Mouse (Mus musculus) thymus, adult 2 months (tissue): ENCODE data around the gene Dapl1. TPM values are rescaled to one million over a fixed set of nuclear protein-coding genes. Genes with fewer than 3 reads are reported as not detected.

Experiments
- DNase-seq: peaks from one replicate; pipeline ENCODE4 v3.0.0; 2021
- H3K27ac ChIP-seq: fragments of 200-500 bp; 2 replicates; pipeline ENCODE4 v1.5.1; 2012; ENCODE audit warnings: low read length, control low read depth; ENCODE audit not compliant: control insufficient read depth, insufficient read depth
- H3K27me3 ChIP-seq: fragments of 200-500 bp; 2 replicates; pipeline ENCODE4 v1.6.1; 2012; ENCODE audit warnings: mild to moderate bottlenecking, low read length, moderate library complexity, mixed read lengths; ENCODE audit not compliant: control insufficient read depth, insufficient read depth
- H3K36me3 ChIP-seq: fragments of 200-500 bp; 2 replicates; pipeline ENCODE4 v1.6.1; 2012; ENCODE audit warnings: mild to moderate bottlenecking, low read length, moderate library complexity; ENCODE audit not compliant: control insufficient read depth, insufficient read depth
- H3K4me1 ChIP-seq: fragments of 200-500 bp; replicated peaks from 2 replicates; pipeline ENCODE4 v1.6.1; 2012; ENCODE audit warnings: low read length; ENCODE audit not compliant: control insufficient read depth, insufficient read depth
- H3K4me3 ChIP-seq: fragments of 200-500 bp; 2 replicates; pipeline ENCODE4 v1.5.1; 2012; ENCODE audit warnings: mild to moderate bottlenecking, low read length, control low read depth, moderate library complexity; ENCODE audit not compliant: control insufficient read depth, insufficient read depth
- CTCF ChIP-seq: fragments of 200-500 bp; IDR thresholded peaks from 2 replicates; pipeline ENCODE4 v1.5.1; 2012; ENCODE audit warnings: mild to moderate bottlenecking, control low read depth, low read length, moderate library complexity, borderline replicate concordance; ENCODE audit not compliant: control insufficient read depth, poor library complexity, insufficient read depth; ENCODE audit errors: extremely low read depth
- POLR2A ChIP-seq: fragments of 200-500 bp; IDR thresholded peaks from 2 replicates; pipeline ENCODE4 v1.6.1; 2012; ENCODE audit warnings: mild to moderate bottlenecking, low read length, control low read depth, moderate library complexity; ENCODE audit not compliant: control insufficient read depth, poor library complexity, insufficient read depth; ENCODE audit errors: extremely low read depth
- WGBS: fragments of 180-500 bp; shearing (Covaris S2); methylation state at CpG from one replicate; pipeline ENCODE4 v1.1.7; 2018; 5-methylcytosine and 5-hydroxymethylcytosine counted together
- polyA plus RNA-seq: library from polyadenylated mRNA; depleted of rRNA; stranded (reverse); fragments of >200 nt; gene quantifications from 2 replicates; pipeline ENCODE4 v1.2.3, GENCODE M21; 2012

Dapl1 gene
- polyA plus RNA-seq, 1 experiment = 4.7 TPM

DNA sequence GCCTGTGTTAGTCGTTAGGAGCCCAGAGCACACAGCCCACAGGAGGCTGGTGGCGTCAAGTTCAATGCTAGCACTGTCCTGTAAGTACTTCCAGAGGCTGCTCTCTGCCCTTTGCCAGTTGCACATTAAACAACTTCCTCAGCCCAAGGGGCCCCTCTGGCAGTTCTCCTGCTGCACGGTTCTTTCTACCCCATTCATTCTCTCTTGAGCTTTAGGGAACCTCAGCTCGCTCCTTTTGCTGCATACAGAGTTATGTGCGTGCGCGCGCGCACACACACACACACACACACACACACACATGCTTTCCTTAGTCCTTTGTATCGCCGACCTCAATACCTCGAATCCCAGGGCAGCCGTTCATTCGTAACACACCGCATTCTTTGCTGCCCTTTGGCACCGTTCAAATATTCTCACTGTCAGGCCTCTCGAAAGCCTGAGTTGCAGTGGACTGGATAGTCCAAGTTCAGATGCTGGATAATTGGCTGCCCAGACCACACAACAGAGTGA lies 45.2 kb downstream of the Dapl1 start:
- no peak overlapping the region for H3K27ac ChIP-seq
- no peak for TF ChIP-seq POLR2A
- TF ChIP-seq CTCF = no peak
- H3K4me3 ChIP-seq = no peak overlapping the region
- no peaks in the 10 kb centered on the region for H3K27me3 ChIP-seq
- H3K4me1 ChIP-seq = 0 out of 2 replicates have a peak, but pooled peaks cover 5% of the 10 kb centered on the region
- no peak for DNase-seq
- no peaks in the 10 kb centered on the region for H3K36me3 ChIP-seq
- 57% methylated on average over 17 of the region's 17 CpGs for WGBS

DNA sequence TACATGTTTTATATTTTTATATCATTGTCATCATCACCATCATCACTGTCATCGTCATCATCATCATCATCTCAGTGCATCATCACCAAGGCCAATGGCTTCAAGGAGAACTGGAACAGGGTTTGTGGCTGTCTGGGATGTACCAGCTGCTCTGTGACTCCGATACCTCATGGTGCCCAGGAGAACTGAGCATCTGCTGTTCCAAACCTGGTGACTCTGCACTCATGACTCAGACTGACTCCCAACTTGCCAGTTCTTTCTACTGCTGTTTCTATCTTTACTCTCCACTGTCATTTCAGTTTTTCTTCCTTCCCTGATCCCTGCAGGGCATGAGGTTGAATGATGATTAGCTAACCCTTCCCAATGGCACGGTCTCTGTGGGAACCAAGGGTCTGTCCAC lies 46.4 kb downstream of the Dapl1 start:
- 94% methylated on average over 3 of the region's 3 CpGs for WGBS
- Histone ChIP-seq H3K4me3 (no peak overlapping the region), H3K36me3 (no peaks in the 10 kb centered on the region), H3K27ac (no peak overlapping the region), H3K4me1 (0 out of 2 replicates have a peak, but pooled peaks cover 5% of the 10 kb centered on the region), H3K27me3 (no peaks in the 10 kb centered on the region)
- TF ChIP-seq CTCF (no peak), POLR2A (no peak)
- no peak for DNase-seq

DNA sequence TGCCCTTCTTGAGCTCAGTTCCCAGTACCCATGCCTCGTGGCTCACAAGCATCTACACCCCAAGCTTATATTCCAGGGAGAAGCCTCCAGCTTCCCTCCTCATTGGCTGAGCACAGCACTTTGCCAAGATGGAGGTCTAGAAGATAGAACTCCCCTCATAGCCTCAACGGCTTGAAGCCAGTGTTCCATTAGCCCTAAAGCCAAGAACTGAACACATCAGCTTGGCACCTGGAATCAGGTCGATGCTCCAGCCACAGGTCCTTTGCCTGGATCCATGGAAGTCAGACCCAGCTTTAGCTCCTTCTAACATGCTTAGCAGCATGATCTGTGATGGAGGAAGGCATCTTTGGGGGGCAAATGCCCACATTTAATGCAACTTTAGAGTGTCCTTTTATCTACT lies 48.5 kb downstream of the Dapl1 start:
- no peak overlapping the region for H3K4me3 ChIP-seq
- H3K27ac ChIP-seq = no peak overlapping the region
- DNase-seq = no peak
- H3K27me3 ChIP-seq = no peaks in the 10 kb centered on the region
- TF ChIP-seq CTCF = no peak
- TF ChIP-seq POLR2A = no peak
- no peaks in the 10 kb centered on the region for H3K36me3 ChIP-seq
- 87% methylated on average over 3 of the region's 3 CpGs for WGBS
- 0 out of 2 replicates have a peak, but pooled peaks cover 5% of the 10 kb centered on the region for H3K4me1 ChIP-seq

DNA sequence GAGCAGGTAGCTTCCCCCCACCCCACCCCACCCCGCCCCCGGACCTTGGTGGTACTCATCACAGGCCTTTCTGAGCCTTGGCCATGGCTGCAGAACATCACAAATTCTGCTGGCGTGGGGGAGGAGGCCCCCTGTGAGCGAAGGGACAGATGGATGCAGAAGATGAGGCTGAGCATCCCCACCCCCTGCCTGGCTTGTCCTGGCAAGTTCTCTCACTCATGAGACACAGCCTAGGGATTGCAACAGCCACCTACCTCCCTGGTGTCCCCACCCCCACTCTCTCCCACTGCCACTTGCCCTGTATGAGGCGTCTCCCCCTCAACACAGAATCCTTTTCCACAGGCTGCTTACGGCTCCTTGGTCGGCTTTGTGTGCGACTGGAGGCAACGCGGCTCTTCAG lies 49.1 kb downstream of the Dapl1 start:
- H3K36me3 ChIP-seq = no peaks in the 10 kb centered on the region
- no peak overlapping the region for H3K27ac ChIP-seq
- 0 out of 2 replicates have a peak, but pooled peaks cover 5% of the 10 kb centered on the region for H3K4me1 ChIP-seq
- no peak for DNase-seq
- 96% methylated on average over 10 of the region's 10 CpGs for WGBS
- TF ChIP-seq POLR2A = no peak
- H3K4me3 ChIP-seq = no peak overlapping the region
- H3K27me3 ChIP-seq = no peaks in the 10 kb centered on the region

DNA sequence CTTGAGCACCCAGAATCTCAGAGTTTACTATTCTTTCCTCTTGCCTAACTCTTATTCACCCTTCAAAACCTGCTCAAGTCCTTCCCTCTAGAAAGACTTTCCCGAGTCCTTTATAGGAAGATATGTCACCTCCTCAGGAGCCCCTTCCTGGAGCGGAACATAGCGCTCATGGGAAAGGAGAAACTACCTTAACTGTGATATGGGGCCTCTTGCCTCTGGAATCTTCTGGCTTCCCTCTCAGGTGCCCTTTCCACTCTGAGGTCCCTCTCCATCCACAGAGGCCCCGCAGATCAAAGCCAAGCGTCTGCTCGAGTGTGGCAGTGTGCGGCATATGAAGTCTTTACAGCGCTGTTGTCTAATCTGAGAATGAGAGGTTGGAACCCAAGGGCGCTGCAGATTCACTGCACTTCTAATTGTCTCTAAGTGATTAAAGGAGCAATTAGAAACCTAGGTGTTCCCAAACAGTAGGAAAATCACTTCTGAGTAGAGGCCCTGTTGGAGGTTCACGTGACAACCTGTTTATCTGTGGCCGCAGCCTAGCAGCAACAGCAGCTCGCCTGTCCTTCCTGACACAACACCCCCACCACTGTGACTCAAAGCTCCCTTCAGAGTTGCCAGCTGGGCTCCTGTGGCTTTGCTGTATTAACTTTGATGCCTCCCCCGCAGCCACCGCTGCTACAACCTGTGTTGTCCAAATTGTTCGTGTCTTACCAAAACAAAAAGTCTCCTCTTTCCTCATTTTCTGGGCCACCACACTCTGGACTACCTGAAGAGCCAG lies 49.7 kb downstream of the Dapl1 start:
- Histone ChIP-seq H3K27me3 (no peaks in the 10 kb centered on the region), H3K4me3 (no peak overlapping the region), H3K4me1 (0 out of 2 replicates have a peak, but pooled peaks cover 5% of the 10 kb centered on the region), H3K27ac (no peak overlapping the region), H3K36me3 (no peaks in the 10 kb centered on the region)
- WGBS = 71% methylated on average over 15 of the region's 15 CpGs
- no peak for DNase-seq
- TF ChIP-seq CTCF = no peak
- no peak for TF ChIP-seq POLR2A

DNA sequence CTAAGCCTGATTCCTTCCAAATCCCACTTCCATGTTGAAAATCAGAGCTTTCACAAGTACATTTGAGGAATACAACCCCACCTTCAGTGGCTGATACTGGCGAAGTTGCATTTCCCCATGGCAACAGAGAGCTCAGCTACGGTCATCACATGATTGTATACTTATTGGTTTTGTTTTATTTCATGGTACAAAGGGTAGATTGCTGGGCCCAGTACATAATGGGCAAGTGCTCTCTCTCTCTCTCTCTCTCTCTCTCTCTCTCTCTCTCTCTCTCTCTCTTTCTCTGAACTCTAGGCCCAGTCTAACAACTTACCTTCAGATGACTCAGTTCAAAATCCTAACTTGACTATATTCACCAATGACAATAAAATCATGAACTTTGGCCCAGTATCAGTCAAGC lies 52.5 kb downstream of the Dapl1 start:
- 97% methylated on average over 2 of the region's 2 CpGs for WGBS
- Histone ChIP-seq H3K4me3 (no peak overlapping the region), H3K27me3 (no peaks in the 10 kb centered on the region), H3K36me3 (no peaks in the 10 kb centered on the region), H3K27ac (no peak overlapping the region), H3K4me1 (no peaks in the 10 kb centered on the region)
- TF ChIP-seq CTCF (no peak), POLR2A (no peak)
- no peak for DNase-seq
